Mouse (Mus musculus) small intestine, adult 2 months (tissue): Measurements from ENCODE around the gene Lrfn5. TPM values are rescaled to one million over a fixed set of nuclear protein-coding genes. Genes with fewer than 3 reads are reported as not detected.

ENCODE experiments used
- H3K27ac ChIP-seq: fragments of 200-500 bp; 2 replicates; pipeline ENCODE4 v1.5.1; 2012; ENCODE audit warnings: low read depth, low read length, control low read depth, inconsistent platforms; ENCODE audit not compliant: insufficient read depth
- H3K27me3 ChIP-seq: fragments of 200-500 bp; 2 replicates; pipeline ENCODE4 v1.6.1; 2012; ENCODE audit warnings: mild to moderate bottlenecking, moderate library complexity, low read length, inconsistent platforms; ENCODE audit not compliant: control insufficient read depth, insufficient read depth
- H3K36me3 ChIP-seq: fragments of 200-500 bp; 2 replicates; pipeline ENCODE4 v1.6.1; 2012; ENCODE audit warnings: mild to moderate bottlenecking, low read length, control low read depth, inconsistent platforms; ENCODE audit not compliant: control insufficient read depth, insufficient read depth
- H3K4me1 ChIP-seq: fragments of 200-500 bp; 2 replicates; pipeline ENCODE4 v1.6.1; 2012; ENCODE audit warnings: low read length, inconsistent platforms, mixed read lengths; ENCODE audit not compliant: control insufficient read depth, insufficient read depth, insufficient read length
- H3K4me3 ChIP-seq: fragments of 200-500 bp; 2 replicates; pipeline ENCODE4 v1.5.1; 2012; ENCODE audit warnings: low read depth, mild to moderate bottlenecking, control low read depth, inconsistent platforms, low read length, moderate library complexity
- CTCF ChIP-seq: fragments of 200-500 bp; IDR thresholded peaks from 2 replicates; pipeline ENCODE4 v1.5.1; 2012; ENCODE audit warnings: low read depth, mild to moderate bottlenecking, control low read depth, inconsistent platforms, low read length, moderate library complexity, mixed read lengths; ENCODE audit not compliant: insufficient replicate concordance, insufficient read length; ENCODE audit errors: extremely low read depth
- POLR2A ChIP-seq: fragments of 200-500 bp; IDR thresholded peaks from 2 replicates; pipeline ENCODE4 v1.6.1; 2012; ENCODE audit warnings: low read depth, mild to moderate bottlenecking, control low read depth, inconsistent platforms, low read length, moderate library complexity
- WGBS: fragments of 180-500 bp; shearing (Covaris S2); methylation state at CpG from one replicate; pipeline ENCODE4 v1.1.7; 2018; 5-methylcytosine and 5-hydroxymethylcytosine counted together
- polyA plus RNA-seq: library from polyadenylated mRNA; depleted of rRNA; stranded (reverse); fragments of >200 nt; gene quantifications from 2 replicates; pipeline ENCODE4 v1.2.3, GENCODE M21; 2012

Lrfn5 gene
- polyA plus RNA-seq, 1 experiment: 0.03 TPM

DNA sequence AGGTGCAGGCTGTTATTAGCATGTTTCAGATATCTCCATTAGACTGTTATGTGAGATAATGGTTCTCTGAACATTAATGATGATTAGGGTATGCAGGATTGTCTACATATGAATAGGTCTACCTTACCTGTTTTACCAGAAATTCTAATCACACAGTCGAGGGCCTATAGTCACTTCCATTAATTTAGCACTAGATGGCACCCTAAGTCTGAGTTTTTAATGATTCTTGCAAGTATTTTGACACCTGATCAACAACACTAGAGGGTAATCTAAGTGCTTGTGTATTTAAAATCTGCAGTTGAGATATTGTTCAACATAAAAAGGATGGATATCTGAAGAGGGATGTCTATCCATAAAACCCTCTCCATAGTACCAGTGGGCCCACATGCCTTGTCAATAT lies 303.4 kb downstream of the Lrfn5 start:
- 7% methylated on average over 1 of the region's 1 CpGs for WGBS
- no peak for TF ChIP-seq POLR2A
- no peak for TF ChIP-seq CTCF
- Histone ChIP-seq H3K27ac (no peak overlapping the region), H3K27me3 (no peaks in the 10 kb centered on the region), H3K4me3 (no peak overlapping the region), H3K4me1 (no peaks in the 10 kb centered on the region), H3K36me3 (no peaks in the 10 kb centered on the region)

DNA sequence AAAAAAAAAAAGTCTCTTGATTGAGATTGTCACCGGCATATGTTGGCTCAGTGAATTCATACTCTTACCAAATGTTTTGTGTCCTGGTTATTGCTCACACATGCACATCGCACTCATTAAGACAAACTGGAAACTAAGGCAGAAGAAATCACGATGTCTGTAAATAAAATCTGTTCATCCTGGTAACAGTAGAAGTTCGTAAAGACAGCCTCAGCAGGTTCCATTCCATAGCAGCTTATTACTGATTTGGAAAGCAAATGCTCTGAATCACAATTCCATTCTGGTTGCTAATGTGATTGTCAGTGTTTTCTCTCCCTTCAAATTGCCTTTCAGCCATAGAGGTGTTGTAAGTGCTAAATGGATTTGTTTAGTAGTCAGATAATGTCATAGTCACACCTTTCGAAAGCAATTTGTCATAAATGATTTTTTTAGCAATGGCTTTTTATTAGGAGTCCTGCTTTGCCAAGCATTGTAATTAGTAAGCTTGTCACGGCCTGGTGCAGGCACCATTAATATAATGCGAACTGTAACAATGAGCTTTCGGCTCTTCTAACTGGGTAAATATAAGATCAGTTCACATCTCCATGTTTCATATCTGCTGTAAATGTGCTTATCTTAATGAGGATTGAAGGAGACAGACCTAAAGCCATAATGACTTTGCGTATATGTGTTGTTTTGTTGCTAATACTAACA lies 319.8 kb downstream of the Lrfn5 start:
- WGBS: 87% methylated on average over 9 of the region's 9 CpGs
- H3K4me1 ChIP-seq: no peaks in the 10 kb centered on the region
- no peak overlapping the region for H3K4me3 ChIP-seq
- H3K27me3 ChIP-seq: no peaks in the 10 kb centered on the region
- TF ChIP-seq POLR2A (no peak), CTCF (no peak)
- no peak overlapping the region for H3K27ac ChIP-seq
- no peaks in the 10 kb centered on the region for H3K36me3 ChIP-seq

GRCm38 (mm10) chr12:61854183-61854582 lies 331.2 kb downstream of the Lrfn5 start:
- TF ChIP-seq POLR2A (no peak), CTCF (no peak)
- Histone ChIP-seq H3K36me3 (no peaks in the 10 kb centered on the region), H3K27ac (no peak overlapping the region), H3K4me1 (no peaks in the 10 kb centered on the region), H3K4me3 (no peak overlapping the region), H3K27me3 (no peaks in the 10 kb centered on the region)
- 73% methylated on average over 1 of the region's 1 CpGs for WGBS
